In the genomic region with DNA sequence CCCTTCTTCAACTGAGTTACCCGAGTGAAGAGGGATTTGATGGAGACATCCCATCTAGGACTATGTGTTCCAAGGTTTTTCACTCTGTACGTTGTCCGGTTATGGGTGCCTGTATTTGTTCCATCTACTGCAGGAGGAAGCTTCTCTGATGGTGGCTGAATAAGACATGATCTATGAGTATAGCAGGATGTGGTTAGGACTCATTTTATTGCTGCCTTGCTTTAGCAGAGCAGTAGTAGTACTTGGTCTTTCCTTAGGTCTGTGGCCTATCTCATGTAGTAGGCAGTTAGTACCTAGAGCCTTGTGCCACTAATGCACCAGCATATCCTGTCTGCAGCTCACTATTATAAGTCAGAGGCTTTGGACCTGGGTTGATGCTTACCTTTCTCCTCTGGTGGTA, we compare ENCODE assay signal across 22 mouse cellular contexts.
"Had no signal": no experiment of that assay in that cellular context is flagged by ENCODE, and none has a peak within 500 bp of the region (broad histone marks: within the 10 kb centered on the region; RNA-seq: fewer than 3 reads in every experiment).

No protein-coding gene starts in this region.

- H3K27me3 ChIP-seq: limb, embryonic 13.5 days; liver, embryonic 12.5 days; liver, embryonic 15.5 days; midbrain, embryonic 12.5 days; midbrain, embryonic 15.5 days; neural tube, embryonic 12.5 days; neural tube, embryonic 15.5 days had no signal

- H3K4me3 ChIP-seq: limb, embryonic 10.5 days; limb, embryonic 13.5 days; liver, embryonic 12.5 days; liver, embryonic 15.5 days; midbrain, embryonic 12.5 days; midbrain, embryonic 15.5 days; neural tube, embryonic 12.5 days; neural tube, embryonic 15.5 days had no signal

- H3K9ac ChIP-seq: limb, embryonic 13.5 days; liver, embryonic 12.5 days; liver, embryonic 15.5 days; midbrain, embryonic 12.5 days; midbrain, embryonic 15.5 days; neural tube, embryonic 12.5 days; neural tube, embryonic 15.5 days had no signal

- H3K36me3 ChIP-seq: limb, embryonic 10.5 days; limb, embryonic 13.5 days; midbrain, embryonic 12.5 days; neural tube, embryonic 12.5 days; neural tube, embryonic 15.5 days had no signal

- H3K4me1 ChIP-seq: limb, embryonic 10.5 days; liver, embryonic 15.5 days; midbrain, embryonic 12.5 days; midbrain, embryonic 15.5 days; neural tube, embryonic 12.5 days; neural tube, embryonic 15.5 days had no signal

- H3K27ac ChIP-seq: limb, embryonic 10.5 days; limb, embryonic 13.5 days; liver, embryonic 12.5 days; liver, embryonic 15.5 days; midbrain, embryonic 12.5 days; midbrain, embryonic 15.5 days; neural tube, embryonic 12.5 days; neural tube, embryonic 15.5 days; stomach, postnatal 0 days had no signal

- ATAC-seq: liver, embryonic 12.5 days; midbrain, embryonic 15.5 days had no signal

- DNase-seq: kidney, adult 11 months; kidney, adult 9 months; kidney, postnatal 14 days; kidney, postnatal 4 days; liver; lung, adult 2 months; lung, postnatal 14 days; lung, postnatal 4 days; right cerebral cortex, adult 18-20 months; right cerebral cortex, postnatal 14 days; right cerebral cortex, postnatal 4 days; thymus, postnatal 14 days; thymus, postnatal 4 days had no signal
